Mouse (Mus musculus): ENCODE results near the gene Stat5b.
A peak's percentile ranks its signal among the peaks of the same experiment; 100 is the strongest.

Gene Stat5b

DNA sequence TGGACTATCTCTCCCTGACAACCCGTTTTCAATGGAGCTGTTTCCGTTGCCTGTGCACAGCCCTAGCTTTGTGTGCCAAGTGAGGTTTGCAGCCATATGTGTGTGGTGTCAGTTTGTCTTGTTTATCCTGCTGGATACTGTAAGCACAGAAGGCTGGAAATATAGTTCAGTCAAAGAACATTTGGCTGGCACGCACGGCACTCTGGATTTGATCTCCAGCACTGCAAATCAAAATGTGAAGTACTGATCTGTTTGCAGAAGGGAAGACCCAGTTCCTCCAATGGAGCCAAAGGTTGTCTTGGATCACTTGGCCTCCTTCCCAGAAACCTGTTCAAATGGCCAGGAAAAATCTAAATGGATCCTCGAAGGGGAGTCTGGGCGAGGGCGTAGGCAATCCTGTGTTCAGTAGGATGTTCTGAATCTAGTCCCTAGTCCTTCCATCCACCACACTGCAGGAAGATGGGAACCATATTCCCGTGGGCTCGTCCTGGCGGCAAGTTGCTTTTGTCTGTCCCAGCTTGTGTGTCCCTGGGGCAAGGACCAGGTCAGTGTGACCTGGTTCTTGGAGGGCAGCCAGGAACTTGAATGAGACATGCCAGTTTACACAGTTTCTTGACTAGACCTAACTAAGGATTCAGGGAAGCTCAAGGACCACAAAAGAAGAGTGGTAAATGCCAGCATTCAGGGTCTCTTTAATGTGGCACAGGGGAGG is 19.9 kb upstream of the Stat5b start:
- peak; percentile 40 to 45 for DNase-seq (ENCODE audit: low spot score in 2 of 2)

- DNase-seq (ENCODE audit: low spot score in 2 of 2): no peak
Observed at GRCm38 (mm10) chr11:100865618-100866017, 15.1 kb upstream of the Stat5b start.

- no peak for DNase-seq (ENCODE audit: low spot score in 2 of 2)
Observed at GRCm38 (mm10) chr11:100863141-100863540, 12.6 kb upstream of the Stat5b start.

GRCm38 (mm10) chr11:100861836-100862235 is 11.3 kb upstream of the Stat5b start:
- DNase-seq (ENCODE audit: low spot score in 2 of 2): no peak

DNA sequence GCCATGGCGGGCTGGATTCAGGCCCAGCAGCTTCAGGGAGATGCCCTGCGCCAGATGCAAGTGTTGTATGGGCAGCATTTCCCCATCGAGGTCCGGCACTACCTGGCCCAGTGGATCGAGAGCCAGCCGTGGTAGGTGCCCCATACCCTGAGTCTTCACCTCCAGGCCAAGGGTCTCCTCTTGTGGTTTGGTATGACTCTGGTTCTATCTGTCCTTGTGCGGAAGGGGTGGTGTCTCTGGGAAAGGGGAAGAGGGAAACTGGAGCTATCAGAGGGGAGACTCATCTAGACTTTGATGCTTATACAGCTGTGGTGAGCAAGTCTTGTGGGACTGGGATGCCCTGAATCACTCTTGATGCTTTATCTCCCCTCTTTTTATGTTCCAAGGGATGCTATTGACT is 10.8 kb upstream of the Stat5b start:
- no peak for DNase-seq (ENCODE audit: low spot score in 2 of 2)

DNA sequence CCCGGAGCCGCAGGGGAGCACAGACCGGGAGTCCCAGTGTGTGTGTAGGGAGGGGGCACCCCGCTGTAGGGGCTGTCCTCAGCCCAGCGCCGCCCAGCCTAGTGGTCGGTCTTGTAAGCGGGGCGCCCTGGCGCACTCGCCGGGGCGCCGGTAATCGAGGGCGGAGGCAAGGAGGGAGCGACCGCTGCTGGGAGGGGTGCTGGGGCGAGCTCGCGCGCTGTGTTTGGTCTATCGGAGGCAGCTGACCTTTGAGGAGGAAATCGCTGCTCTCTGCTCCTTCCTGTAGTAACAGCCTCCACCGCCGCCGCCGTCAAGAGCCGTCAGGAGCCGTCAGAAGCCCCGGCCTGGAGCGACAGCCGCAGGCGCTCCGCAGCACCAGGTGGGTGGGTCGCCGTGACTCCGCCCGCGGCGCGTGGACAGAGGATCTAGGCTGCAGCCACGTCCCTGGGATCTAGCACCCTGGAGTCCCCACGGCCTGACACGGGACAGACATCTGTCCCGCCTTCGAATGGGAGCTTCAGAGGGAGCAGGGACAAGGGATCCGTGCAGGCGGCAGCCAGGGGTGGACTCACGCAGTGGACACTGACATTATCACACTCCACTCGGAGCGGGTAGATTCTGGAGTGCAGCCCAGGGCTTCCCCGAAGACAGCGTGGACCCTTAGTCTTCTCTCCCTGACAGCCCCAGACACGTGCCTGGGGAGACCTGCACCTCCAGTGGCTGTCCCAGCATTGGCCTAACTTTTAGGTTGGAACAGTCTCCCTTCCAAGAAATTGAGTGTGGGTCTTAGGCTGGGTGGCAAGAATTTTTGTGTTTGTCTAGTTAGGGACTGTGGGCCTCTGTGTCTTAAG is 9.9 kb upstream of the Stat5b start:
- DNase-seq (ENCODE audit: low spot score in 2 of 2): peak; percentile 20 to 24

DNA sequence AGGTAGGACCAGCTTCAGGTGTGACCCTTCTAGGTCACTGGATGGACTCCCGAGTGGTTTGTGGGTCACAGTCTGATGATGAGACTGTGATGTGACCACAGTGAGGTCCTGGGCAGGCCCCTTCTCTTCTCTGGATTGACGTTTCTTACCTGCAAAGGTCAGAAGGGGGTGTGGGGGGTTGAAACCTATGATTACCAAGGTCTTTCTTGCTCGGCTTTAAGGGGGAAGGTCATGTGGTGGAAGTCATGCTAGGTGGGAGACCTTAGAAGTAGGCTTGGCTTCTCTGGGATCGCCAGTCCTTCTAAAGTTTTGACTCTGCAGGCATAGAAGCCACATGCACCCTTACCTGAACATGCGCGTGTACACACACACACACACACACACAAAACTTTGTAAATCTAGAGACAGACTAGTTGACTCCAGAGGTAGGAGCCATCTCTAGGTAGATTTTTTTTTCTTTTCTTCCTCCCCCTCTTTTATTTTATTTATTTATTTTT is 9.1 kb upstream of the Stat5b start:
- DNase-seq (ENCODE audit: low spot score in 2 of 2): no peak

GRCm38 (mm10) chr11:100858935-100859578 is 8.5 kb upstream of the Stat5b start, which contains the start of gene Stat5a:
Gene Stat5a (plus strand): TSS chr11:100859351.
- peak; percentile 35 to 40 for DNase-seq (ENCODE audit: low spot score in 2 of 2)

GRCm38 (mm10) chr11:100857960-100858359 is 7.4 kb upstream of the Stat5b start:
- DNase-seq (ENCODE audit: low spot score in 2 of 2): no peak

DNA sequence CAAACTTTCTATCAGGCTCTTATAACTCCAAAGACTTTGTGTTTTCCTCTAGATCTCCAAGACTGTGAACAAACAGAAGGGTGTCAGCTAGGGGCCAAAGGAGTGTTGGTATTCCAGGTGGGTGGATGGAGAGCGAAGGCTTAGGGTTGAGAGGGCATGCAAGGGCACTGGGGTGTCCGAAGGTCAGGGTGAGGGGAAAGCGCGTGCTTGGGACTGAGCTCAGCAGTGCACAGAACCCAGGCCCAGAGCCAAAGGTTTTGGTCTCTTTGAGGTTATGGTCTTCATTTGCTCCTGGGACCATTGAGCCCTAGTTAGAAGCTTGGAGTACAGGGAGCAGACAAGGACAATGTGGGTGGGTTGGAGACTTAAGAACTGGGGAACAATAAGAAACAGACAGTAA is 4.7 kb upstream of the Stat5b start:
- no peak for DNase-seq (ENCODE audit: low spot score in 2 of 2)

GRCm38 (mm10) chr11:100854268-100854667 is 3.7 kb upstream of the Stat5b start:
- no peak for DNase-seq (ENCODE audit: low spot score in 2 of 2)

GRCm38 (mm10) chr11:100853018-100853417 is 2.5 kb upstream of the Stat5b start:
- no peak for DNase-seq (ENCODE audit: low spot score in 2 of 2)

DNA sequence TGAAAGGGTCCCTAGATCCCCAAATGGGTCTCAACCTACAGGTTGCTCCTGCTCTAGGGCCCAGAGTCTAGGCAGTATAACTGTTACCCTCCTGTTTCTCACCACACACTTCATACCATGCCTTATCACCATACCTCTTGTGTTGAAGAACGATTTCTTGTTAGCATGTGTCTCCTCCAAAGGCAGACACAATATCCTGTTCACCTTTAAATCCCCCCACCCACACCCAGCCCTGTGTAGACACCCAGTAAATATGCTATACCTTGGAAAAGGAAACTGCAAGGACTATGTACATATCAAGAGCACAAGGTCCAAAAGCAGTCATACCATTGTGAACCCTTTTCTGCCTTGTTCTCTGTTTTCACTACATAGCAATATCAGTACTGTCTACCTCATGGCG is 1.6 kb upstream of the Stat5b start:
- no peak for DNase-seq (ENCODE audit: low spot score in 2 of 2)

DNA sequence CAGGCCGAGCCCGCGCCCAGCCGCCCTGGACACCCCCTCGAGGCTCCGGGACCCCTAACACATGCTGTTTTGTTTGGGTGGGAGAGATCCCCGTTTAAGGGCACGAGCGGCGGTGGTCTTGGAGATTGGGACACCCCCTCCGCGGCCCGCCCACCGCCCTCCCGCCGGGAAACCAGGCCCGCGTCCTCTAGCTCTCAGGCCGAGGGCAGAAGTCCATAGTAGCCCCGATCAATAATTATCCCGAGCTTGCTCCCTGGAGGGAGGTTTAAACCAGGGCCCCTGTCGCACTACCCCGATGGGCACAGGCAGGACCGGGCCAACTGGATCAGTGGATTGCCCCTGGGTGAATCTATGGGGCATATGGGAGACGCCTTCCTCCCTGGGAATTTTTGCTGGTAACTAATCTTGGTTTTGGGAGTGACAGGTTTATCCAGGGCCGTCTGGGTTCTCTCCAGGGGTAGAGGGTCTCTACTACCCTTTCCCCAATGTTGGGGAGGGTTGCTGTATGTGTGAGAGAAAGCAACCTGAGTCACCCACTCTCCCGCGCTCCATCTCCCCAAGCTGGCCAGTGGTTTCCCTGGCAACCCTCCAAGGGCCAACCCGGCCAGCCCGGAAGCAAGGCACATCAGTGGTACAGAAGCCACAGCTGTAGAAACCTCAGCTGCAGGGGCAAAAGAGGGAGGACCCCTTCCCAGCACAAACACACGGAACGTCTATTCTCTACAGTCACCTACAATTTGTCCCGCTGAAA is 429 bp upstream of the Stat5b start:
- peak; percentile 18 to 35 for DNase-seq (ENCODE audit: low spot score in 2 of 2)

DNA sequence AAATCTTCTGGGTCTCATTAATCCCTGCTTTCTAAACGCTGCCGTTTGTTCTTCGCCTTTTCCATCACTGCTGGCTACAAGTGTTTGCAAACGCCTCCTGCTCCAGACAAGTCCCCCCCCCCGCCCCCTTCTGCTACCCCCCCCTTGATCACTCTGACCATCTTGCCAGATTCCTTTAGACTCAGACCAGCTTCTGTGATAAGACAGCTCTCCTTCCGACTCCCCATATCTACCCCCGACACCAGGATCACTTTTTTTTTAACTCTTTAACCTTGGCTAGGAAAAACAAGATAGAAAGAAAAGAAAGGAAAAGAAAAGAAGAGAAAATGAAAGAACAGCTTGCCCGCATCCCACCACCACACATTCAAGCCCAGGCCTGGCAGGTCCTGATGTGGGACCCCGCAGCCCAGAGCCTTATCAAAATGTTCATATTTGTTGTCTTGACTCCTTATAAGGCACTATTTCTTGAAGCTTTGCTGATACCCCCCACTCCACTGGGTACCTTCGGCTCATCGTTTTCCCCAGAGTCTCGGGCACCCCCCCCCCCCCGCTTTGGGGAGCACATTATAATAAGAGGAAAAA is 977 bp downstream of the Stat5b start:
- no peak for DNase-seq (ENCODE audit: low spot score in 2 of 2)

GRCm38 (mm10) chr11:100848789-100849379 is 1.6 kb downstream of the Stat5b start:
- no peak for DNase-seq (ENCODE audit: low spot score in 2 of 2)

GRCm38 (mm10) chr11:100848080-100848479 is 2.4 kb downstream of the Stat5b start:
- DNase-seq (ENCODE audit: low spot score in 2 of 2): no peak

DNA sequence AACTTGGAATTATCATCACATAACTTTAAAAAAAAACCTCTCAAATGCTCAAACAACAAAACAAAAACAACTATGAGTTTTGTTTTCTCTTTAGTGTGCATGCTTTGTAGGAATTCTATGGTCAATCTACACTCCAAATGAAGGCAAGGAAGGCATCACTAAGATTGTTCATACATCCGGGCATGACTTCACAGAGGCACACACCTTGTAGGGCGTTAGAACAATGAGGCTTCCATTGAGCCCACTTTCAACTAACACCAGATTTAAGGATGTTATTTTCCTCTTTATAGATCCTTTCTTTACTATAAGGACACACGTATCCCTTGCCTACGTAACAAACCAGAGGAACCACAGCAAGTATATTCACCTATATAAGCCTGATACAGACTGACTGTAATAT is 3.0 kb downstream of the Stat5b start:
- no peak for DNase-seq (ENCODE audit: low spot score in 2 of 2)

DNA sequence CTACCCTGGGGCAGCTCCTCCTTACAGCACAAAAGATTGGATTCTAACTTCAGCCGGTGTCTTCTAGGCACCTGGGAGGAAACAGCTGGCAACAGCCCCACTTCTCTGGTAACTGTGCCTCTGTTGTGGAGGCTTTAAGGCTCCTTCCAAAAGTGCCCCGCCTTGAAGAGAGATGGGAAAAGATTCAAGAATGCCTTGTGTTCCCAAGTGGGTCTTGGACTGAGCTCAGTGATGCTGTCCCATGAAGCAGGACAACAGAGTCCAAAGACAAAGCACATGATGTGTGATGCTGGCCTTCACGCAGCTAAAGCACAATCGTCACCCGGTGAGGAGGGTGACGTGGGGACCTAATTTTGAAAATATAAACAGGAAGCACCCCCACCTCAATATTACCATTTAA is 4.7 kb downstream of the Stat5b start:
- no peak for DNase-seq (ENCODE audit: low spot score in 2 of 2)

- no peak for DNase-seq (ENCODE audit: low spot score in 2 of 2)
Observed at GRCm38 (mm10) chr11:100844121-100844520, 6.4 kb downstream of the Stat5b start.

Measured in frontal cortex, postnatal 36 days (tissue).